Mouse (Mus musculus): Measurements from ENCODE around the gene Lpar6. TPM values are rescaled to one million over a fixed set of nuclear protein-coding genes. Genes with fewer than 3 reads are reported as not detected.
A peak's percentile ranks its signal among the peaks of the same experiment; 100 is the strongest.

The Lpar6 gene
- polyA plus RNA-seq, 1 experiment: 3.9 TPM

DNA sequence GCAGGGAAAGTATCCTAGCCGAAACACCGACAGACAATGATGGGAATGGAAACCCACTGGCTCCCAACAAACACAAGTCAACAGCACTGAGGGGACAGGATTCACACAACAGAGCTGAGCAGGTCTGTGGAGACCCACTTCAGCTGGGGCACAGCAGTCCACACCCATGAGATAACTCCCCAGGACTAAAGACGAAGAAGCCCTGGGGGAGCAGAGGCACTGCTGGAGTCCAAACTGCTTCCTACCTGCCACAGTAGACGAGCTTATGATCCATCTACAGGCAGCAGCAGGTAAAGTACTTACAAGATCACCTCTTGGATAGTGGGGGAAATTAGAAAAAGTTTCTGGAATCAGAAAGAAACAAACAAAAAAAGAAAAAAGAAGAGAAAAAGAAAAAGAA lies 16.7 kb downstream of the Lpar6 start:
- DNase-seq (ENCODE audit: extremely low spot score in 1 of 2, low spot score in 1 of 2): no peak

DNA sequence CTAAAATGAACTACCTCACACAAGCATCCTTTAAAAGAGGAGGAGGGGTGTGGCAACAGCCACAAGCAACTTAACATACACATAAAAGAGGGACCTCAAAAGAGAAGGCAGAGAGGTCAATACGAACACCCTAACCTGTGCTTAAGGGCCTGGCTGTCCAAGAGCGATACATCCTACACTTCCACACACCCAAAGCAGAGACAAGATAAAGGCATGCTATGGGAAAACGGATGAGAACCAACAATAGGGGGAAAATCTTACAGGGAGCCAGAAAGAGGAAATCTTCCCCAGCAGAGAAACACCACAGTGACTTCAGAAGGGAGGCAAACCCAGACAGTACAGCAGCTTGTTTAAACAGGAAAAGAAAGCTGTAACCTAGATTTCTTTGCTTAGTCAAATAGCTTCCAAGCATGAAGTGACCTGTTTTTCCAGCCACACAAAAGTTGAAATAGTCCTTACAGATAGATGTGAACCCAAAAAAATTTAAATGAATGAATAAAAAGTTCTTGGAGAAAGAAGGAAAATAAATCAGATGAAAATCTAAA lies 17.8 kb downstream of the Lpar6 start:
- no peak for DNase-seq (ENCODE audit: extremely low spot score in 1 of 2, low spot score in 1 of 2)

DNA sequence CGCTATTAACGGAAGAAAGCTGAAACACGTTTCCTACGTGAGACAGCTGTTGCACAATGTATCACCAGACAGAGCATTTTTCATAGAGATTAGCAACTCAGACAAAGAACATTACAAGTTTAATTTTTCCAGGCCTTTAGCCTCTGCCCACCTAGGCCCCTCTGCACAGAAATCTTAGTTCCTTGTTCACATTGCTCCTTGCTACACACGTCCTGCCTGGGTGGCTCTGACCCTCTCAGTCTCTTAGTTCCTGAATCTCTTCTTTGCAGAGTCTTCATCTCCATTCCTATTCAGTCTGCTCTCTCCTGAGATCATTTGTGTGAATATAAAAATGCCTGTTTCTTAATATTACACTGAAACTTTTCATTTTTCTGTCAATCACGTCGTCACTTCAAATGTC lies 19.7 kb downstream of the Lpar6 start:
- DNase-seq (ENCODE audit: extremely low spot score in 1 of 2, low spot score in 1 of 2): no peak

GRCm38 (mm10) chr14:73258181-73258580 lies 20.5 kb downstream of the Lpar6 start:
- DNase-seq (ENCODE audit: extremely low spot score in 1 of 2, low spot score in 1 of 2): no peak

GRCm38 (mm10) chr14:73262210-73262609 lies 24.5 kb downstream of the Lpar6 start:
- no peak for DNase-seq (ENCODE audit: extremely low spot score in 1 of 2, low spot score in 1 of 2)

GRCm38 (mm10) chr14:73266166-73266565 lies 28.5 kb downstream of the Lpar6 start:
- no peak for DNase-seq (ENCODE audit: extremely low spot score in 1 of 2, low spot score in 1 of 2)

DNA sequence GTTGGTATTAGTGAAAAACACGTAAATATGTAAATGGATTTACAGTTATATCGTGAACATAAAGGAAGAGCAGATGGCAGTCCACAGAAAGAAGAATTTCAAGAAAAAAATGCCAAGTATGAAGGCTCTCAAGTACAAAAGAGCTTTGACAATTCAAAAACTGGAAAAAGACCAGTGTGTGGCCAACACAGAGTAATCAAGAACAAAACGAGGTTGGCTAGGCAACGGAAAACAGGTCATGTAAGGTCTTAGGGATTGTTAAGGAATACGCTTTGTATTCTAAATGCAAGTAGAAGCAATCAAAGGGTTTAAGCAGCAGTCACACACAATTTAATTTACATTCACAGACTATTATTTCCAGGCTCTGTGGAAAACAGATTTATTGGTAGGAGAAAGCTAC lies 34.1 kb downstream of the Lpar6 start:
- DNase-seq (ENCODE audit: extremely low spot score in 1 of 2, low spot score in 1 of 2): peak in 1 of 2 experiments; percentile 13

DNA sequence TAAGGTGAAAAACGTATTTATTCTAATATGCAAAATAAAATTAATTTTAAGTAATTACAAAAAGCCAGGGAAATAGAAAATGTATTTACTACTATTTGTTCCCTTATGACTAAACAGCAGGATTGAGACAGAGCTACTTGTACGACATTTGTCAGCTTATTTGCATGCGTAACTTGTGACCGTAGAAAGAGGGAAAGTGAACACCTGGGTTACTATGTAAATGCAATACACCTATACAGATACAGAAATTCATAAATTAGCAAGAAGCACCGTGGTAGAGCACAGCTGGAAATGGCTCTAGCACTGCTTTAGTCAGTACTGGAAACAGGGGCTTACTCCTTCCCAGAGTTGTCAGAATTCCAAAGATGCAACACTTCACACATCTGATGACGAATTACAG lies 41.4 kb downstream of the Lpar6 start:
- no peak for DNase-seq (ENCODE audit: extremely low spot score in 1 of 2, low spot score in 1 of 2)

DNA sequence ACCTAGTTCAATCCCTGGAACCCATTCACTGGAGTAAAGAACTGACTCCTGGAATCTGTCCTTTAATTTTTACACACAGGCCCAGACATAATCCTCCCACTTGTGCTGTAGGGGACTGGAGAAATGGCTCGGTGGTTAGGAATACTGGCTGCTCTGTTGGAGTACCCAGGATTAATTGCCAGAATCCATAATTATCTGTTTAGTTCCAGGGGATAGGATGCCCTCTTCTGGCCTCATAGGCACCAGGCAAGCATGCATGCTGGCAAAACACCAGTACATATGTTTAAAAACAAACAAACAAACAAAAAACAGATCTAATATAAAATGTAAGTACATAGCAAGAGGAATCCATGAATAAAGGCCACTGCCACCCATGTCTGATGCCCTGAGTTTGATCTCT lies 43.3 kb downstream of the Lpar6 start:
- DNase-seq (ENCODE audit: extremely low spot score in 1 of 2, low spot score in 1 of 2): peak in 1 of 2 experiments; percentile 18

- DNase-seq (ENCODE audit: extremely low spot score in 1 of 2, low spot score in 1 of 2): no peak
Observed at GRCm38 (mm10) chr14:73289915-73290314, 52.2 kb downstream of the Lpar6 start.

DNA sequence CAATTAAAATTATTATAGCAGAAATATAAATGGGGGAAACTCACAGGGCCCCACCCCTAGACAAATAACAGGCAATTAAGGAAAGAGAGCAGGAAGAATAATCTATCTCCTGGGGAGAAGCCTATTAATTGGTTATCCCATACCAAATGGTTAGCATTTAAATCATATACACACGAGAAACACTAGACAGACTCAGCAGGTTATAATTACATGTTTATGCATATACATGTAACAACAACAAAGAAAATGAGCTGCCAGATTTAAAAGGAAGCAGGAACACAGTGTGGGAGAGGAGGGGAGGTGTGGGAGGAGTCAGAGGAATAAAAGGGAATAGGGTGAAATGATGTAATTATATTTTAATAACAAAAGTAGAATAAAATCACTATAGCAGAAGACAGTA lies 54.7 kb downstream of the Lpar6 start:
- DNase-seq (ENCODE audit: extremely low spot score in 1 of 2, low spot score in 1 of 2): no peak

Other genes with a start within 250 kb of the Lpar6 start
- 0.64 and 0.82 TPM in 2 replicates for gene Cysltr2, start 188.8 kb upstream of the Lpar6 start, polyA plus RNA-seq (2012; rRNA removed)
- gene Rcbtb2, start 114.9 kb upstream of the Lpar6 start, polyA plus RNA-seq (2012; rRNA removed): 26.6 and 28.1 TPM in 2 replicates
- 24.3 and 27.2 TPM in 2 replicates for gene Rb1, start 87.9 kb downstream of the Lpar6 start, polyA plus RNA-seq (2012; rRNA removed)
- 1,263 and 1,284 TPM in 2 replicates for gene Itm2b, start 147.4 kb downstream of the Lpar6 start, polyA plus RNA-seq (2012; rRNA removed)

Measured in frontal cortex, adult 2 months (tissue).